Mouse (Mus musculus) testis, adult 2 months (tissue): ENCODE measurements around the gene Rhox2c.
"Not testable (repeated sequence)": the region's sequence is repeated elsewhere in the genome, so short reads cannot be mapped to it uniquely, and the experiment has no call there.

Experiments used
- CTCF ChIP-seq: fragments of 200-500 bp; IDR thresholded peaks from 2 replicates; pipeline ENCODE4 v1.5.1; 2012; ENCODE audit warnings: low read depth, mild to moderate bottlenecking, inconsistent platforms, low read length, moderate library complexity; ENCODE audit not compliant: control insufficient read depth, insufficient read depth, insufficient replicate concordance
- POLR2A ChIP-seq: fragments of 200-500 bp; IDR thresholded peaks from 2 replicates; pipeline ENCODE4 v1.6.1; 2012; ENCODE audit warnings: low read depth, mild to moderate bottlenecking, inconsistent platforms, low read length, moderate library complexity; ENCODE audit not compliant: control insufficient read depth

DNA sequence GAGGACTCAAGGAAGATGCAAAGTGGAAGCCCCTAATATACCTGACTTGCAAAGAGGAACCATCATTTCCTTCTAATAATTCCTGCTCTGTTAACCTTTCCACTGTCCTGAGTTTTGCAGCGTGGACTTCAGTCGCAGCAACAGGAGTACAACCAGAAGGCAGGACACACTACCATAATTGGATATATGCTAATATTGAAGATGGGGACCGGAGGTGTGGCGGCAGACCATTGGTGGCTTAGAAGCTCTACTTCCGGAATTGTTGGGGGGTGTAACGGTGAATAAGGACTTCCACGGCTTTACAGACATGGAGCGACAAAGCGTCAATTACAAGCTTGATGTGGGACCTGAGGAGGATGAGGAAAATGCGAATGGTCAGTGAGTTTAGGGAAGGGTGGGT lies at the start of gene Rhox2c:
- TF ChIP-seq CTCF, POLR2A: not testable (repeated sequence)
